Mouse (Mus musculus): ENCODE data around the gene Fn3k. TPM values are rescaled to one million over a fixed set of nuclear protein-coding genes. Genes with fewer than 3 reads are reported as not detected.

Gene Fn3k
- 10 to 100 TPM; 26.9 to 27.6 TPM for total RNA-seq (2021)

DNA sequence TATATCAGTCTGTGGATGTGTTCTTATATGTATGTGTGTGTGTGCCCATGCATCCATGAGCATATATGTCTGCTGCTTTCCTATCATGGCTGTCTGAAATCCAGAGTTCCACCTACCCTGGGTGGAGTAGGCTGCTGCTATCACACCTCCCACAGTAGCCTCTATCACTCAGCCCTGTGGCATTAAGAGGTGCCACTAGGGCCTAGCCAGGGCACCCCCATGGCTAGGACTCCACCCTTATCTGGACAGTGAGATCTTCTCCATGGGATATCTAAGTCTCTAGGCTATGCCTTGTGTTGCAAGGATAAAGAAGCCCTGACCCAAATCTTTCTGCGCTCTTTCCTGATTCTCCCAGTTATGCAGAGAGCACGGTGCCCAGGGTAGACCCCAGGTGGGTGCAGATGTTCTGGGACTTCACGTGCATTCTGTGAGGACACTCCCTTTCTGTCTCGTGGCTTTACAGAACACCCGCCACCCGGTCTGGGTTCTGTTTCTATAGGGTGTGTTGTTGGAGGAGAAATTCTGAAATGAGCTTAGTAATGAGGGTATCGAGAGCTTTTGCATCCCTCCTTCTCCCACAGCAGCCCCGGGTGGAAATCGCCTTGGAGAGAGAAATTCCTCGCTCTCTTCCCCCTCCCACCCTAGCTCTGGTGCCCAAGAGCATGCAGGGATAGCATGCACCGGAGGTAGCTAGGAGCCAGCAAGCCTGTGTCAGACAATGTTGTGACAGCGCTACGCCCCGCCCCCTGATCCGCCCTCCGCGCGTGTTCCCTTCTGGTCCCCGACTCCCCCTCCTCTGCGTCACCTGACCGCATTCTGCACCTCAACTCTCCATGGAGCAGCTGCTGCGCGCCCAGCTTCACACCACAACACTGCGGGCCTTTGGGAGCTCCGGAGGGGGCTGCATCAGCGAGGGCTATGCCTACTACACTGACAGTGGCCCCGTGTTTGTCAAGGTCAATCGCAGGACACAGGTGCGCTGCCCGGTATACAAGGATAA, at the start of gene Fn3k:
TSS of gene Fn3k (plus strand) at position 758 of the 1,000 bp plus-strand sequence.
- intact Hi-C loops (cut with DNase I): no loop called here
- peak; percentile 81 to 84 for DNase-seq

GRCm38 (mm10) chr11:121387750-121388553, 46.8 kb upstream of the Fn3k start, which contains the start of gene Rab40b:
Gene Rab40b (minus strand): TSS chr11:121388251.
- intact Hi-C loops (cut with DNase I): no loop called here

GRCm38 (mm10) chr11:121388554-121388945, 46.2 kb upstream of the Fn3k start:
- DNase-seq: no peak
- intact Hi-C loops (cut with DNase I): no loop called here

More at GRCm38 (mm10) chr11:121387750-121388553, 46.8 kb upstream of the Fn3k start, which contains the start of gene Rab40b:
- DNase-seq: peak; percentile 77 to 78

DNA sequence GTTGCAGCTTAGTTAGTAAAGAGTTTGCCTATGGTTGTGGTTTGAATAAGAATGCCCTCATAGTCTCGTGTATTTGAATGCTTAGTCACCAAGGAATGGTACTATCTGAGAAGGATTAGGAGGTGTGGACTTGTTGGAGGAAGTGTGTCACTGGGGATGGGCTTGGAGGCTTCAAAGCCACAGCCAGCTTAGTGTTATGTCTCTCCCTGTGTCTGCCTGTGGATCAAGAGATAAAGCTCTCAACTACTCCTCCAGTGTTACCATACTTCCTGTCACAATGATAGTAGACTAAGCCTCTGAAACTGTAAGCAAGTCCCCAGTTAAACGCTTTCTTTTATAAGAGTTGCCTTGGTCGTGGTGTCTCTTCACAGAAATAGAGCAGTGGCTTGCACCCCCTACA, 43.9 kb upstream of the Fn3k start:
- intact Hi-C loops (cut with DNase I): no loop called here
- DNase-seq: no peak

GRCm38 (mm10) chr11:121392405-121392804, 42.3 kb upstream of the Fn3k start:
- intact Hi-C loops (cut with DNase I): no loop called here
- no peak for DNase-seq

DNA sequence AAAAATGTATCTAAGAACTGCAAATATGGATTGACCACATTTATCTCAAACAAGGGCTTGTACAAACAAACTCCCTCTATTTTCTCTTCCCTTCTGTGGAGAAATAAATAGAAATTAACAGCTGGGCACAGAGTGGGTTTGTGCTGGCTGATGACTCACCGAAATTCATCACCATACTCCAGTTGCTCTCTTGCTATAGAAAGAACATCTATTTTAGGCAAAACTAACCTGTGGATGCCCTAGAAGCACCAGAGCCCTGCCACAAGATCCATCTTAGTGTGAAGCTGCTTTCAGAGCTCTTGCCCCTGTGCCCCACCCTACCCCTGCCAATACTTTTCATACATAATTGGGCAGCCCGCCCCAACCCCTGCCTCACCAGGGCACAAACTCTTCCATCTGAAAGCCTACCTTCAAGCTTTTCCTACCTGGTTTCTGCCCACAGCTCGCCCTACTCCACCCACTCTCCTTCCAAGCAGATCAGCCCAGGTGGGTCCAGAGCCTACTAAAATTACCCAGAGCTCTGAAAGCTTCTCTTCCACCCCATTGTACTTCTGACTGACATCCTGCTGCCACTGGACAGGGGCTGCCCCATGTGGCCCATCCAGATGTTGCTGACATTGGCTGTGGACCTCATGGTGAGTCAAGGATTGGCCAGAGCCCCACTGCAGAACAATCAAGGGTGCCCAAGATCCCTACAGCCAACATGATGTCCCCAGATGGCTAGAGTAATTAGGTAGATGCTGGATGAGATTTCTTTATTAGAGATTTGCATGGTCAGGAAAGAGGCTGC, 27.2 kb upstream of the Fn3k start:
- no peak for DNase-seq
- intact Hi-C loops (cut with DNase I): no loop called here

DNA sequence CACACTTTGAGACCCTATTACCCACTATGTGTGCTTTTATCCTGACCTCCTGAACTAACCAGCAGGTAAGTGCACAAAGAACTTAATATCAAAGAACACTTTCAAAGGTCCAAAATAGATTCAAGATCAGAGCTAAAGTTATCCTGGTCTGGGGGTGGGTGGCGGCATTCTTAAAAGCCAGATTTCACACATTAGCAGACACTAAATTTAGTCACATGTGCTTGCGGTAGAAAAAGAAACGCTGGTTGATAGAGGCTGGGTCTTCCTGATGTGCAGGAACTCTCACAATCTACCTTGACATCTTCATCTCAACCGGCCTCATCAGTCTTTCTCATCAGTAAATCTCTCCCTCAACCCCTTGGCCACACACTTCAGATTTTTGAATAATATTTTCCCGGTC, 20.0 kb upstream of the Fn3k start:
- intact Hi-C loops (cut with DNase I): no loop called here
- no peak for DNase-seq

GRCm38 (mm10) chr11:121415351-121415750, 19.4 kb upstream of the Fn3k start:
- DNase-seq: no peak
- intact Hi-C loops (cut with DNase I): no loop called here

DNA sequence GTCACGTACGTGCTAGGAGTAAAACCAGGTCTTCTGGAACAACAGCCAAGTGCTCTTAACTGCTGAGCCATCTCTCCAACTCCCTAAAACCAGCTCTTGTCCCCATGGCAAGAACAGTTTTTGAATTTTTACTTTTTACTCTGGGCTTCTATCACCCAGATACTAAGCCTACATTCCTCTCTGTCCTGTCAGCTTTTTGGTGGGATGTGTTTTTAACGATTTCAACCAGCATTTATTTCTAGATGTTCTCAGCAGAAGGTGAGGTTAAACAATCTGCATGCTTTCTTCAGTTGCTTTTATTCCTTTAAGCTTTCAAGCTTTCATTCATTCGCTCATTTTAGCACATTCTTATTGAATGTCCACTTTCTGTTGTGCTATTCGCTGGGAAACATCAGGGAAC, 16.7 kb upstream of the Fn3k start:
- intact Hi-C loops (cut with DNase I): no loop called here

DNA sequence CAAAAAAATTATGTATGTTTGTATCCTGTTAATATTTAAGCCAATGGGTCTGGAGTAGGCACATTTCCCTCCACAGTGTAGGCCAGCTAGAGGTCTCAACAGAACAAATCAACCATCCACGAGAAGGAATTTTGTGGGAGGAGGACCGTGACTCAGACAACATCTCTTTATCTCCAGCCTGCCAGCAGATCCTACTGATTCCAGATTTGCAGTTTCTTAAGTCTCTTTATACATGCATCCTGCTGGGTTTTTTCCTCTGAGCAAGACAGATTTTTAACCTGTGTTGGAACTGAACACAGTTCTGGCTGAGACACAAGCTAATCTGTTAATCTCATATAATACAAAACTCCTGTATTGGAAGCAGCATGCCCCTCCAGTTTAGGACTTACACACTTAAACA, 15.8 kb upstream of the Fn3k start:
- no peak for DNase-seq
- intact Hi-C loops (cut with DNase I): no loop called here

More for the DNA sequence above, 16.7 kb upstream of the Fn3k start:
- DNase-seq: no peak

- DNase-seq: no peak
- intact Hi-C loops (cut with DNase I): loop anchor here (2.0 kb wide), 1 partner anchor 66 kb away; the partner anchor contains the start of gene Wdr45b
These were observed 14.3 kb upstream of the Fn3k start for GRCm38 (mm10) chr11:121420379-121420778.

DNA sequence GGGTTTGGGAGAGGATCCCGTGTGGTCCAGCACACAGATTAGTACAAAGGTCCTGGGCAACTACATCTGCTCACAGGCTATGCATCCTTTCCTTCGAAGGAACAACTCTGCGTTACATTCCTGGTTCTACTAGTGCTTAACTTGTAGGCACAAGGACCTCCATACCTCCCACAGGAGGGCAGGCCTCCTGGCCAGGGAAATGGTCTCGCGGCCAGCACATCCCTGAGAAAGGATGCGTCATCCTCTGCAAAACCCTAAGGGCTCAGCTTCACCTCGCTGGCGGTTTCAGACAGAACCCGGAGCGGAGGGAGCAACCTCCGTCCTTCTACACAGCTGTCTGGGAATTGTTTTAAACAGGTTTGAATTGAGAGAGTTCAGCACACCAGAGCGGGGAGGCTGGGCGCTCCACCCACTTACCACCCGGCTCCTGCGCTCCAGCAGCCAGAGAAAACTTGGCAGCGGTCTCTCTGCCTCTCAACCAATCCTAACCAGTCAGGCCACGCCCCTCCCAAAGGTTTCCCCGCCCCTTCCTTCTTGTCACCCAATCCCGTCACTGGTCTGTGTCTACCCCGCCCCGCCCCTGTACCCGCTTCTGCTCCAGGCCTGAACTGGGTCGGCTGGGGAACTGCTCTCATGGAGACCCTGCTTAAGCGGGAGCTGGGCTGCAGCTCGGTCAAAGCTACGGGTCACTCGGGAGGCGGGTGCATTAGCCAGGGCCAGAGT, 13.7 kb upstream of the Fn3k start, which contains the start of gene Fn3krp:
TSS of gene Fn3krp (plus strand) at position 572 of the 723 bp plus-strand sequence.
- DNase-seq: peak; percentile 97 to 99
- intact Hi-C loops (cut with DNase I): loop anchor here (2.0 kb wide), 1 partner anchor 66 kb away; the partner anchor contains the start of gene Wdr45b

GRCm38 (mm10) chr11:121421553-121422173, 13.1 kb upstream of the Fn3k start:
- intact Hi-C loops (cut with DNase I): loop anchor here (2.0 kb wide), 1 partner anchor 67 kb away; the partner anchor contains the start of gene Wdr45b
- DNase-seq: no peak

DNA sequence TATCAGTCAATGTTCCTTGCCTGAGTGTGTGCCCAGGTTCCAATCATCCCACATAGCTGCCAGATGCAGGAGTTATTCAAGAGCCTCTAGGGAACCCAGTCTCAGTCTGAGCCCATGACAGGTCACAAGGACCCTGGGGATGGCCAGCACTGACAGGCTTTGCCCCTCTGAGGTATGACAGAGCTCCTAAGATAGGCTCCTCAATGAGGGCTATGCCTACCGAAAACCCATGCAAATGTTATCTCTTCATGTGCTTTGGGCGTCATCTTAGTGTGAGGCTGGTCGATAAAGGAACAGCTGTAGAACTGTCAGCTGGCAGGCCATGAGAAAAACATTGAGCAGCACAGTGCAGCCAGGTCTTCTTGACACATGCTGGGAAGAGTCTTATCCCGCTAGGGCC, 1.3 kb upstream of the Fn3k start:
- intact Hi-C loops (cut with DNase I): no loop called here
- no peak for DNase-seq

GRCm38 (mm10) chr11:121437236-121437635, 2.5 kb downstream of the Fn3k start:
- DNase-seq: no peak
- intact Hi-C loops (cut with DNase I): no loop called here

- DNase-seq: no peak
- intact Hi-C loops (cut with DNase I): no loop called here
These were observed 5.1 kb downstream of the Fn3k start for GRCm38 (mm10) chr11:121439686-121440292.

DNA sequence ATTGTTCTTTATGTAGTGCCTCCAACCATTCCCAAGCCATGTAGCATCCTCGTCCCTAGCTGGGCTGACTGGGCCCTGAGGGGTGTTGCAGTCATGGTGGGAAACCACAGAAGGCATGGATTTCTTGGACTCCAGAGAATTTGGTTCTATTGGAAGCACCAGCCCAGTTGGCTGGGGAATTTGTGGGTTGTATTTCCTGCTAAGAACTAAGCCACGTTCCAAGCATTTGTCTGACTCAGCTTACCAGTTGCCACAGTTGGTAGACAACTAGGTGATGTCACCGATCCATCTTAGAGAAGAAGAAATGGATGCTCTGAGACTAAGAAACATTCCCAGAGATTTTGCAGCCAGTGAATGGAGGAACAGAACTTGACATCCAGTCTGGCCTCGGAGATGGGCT, 6.9 kb downstream of the Fn3k start:
- no peak for DNase-seq
- intact Hi-C loops (cut with DNase I): no loop called here

DNA sequence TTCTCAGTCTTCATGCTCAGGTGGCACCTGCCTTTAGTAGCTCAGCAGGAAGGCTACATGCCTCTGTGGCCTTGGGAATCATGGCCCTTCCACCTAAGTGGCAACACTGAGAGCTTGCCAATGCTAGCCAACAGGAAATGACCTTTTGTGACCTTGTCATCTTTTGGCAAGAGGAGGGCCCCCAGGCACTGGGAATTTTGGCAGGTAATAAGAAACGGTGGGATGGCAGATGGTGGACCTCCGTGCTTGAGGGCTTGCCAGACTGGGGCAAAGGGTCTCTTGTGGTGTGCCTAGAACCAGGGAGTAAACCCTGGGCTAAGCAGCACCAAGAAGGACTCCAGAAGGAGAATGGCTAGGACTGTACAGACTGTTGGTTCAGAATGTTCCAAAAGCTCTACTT, 7.4 kb downstream of the Fn3k start:
- intact Hi-C loops (cut with DNase I): no loop called here
- no peak for DNase-seq
